Mouse (Mus musculus) adrenal gland (tissue): ENCODE results near the gene Fbl.
"Not testable (repeated sequence)": the region's sequence is repeated elsewhere in the genome, so short reads cannot be mapped to it uniquely, and the experiment has no call there.

ENCODE experiments used
- intact Hi-C: fragments of 180-260 bp; cut with DNase I; formaldehyde crosslinking; loops from one replicate; pipeline ENCODE4 v1.15.1; 2025

The Fbl gene

DNA sequence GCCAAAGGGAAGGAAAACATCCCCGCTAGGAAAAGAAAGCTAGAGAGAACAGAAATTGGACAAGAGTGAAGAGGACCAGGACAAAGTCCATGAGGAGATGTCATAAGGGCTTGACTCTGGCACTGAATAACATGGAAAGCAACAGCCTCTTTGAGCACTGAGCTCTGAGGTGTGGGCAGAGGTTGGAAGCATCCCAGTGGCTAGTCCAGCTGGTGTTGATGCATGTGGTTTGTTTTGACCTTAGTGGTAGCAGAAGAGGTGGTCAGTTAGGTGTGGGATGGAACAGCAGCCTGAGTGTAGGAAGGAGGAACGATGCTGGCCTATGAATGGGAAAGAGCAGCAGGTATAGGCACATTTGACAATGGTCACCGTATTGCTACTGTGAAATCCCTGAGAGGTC, 22.0 kb downstream of the Fbl start:
- intact Hi-C loops = no loop called here

DNA sequence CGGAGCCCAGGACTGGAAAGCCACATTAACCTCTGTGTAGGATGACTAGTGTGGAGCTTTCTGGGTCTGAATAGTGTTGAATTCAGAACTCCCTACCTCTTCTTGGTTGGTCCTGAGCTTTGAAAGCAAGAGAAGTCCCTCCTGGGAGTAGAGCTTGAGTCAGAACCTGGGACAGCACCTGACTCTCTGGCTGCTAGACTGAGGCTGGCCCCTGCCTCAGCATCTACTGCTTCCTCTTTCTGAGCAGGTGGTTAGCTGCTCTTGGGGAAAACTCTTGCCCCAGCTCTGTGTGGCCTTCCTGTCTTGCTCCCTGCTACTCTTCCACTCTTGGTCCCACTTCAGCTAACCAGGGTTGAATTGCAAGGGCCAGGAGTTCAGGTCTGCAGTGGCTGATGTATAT, 22.4 kb downstream of the Fbl start:
- intact Hi-C loops = no loop called here

DNA sequence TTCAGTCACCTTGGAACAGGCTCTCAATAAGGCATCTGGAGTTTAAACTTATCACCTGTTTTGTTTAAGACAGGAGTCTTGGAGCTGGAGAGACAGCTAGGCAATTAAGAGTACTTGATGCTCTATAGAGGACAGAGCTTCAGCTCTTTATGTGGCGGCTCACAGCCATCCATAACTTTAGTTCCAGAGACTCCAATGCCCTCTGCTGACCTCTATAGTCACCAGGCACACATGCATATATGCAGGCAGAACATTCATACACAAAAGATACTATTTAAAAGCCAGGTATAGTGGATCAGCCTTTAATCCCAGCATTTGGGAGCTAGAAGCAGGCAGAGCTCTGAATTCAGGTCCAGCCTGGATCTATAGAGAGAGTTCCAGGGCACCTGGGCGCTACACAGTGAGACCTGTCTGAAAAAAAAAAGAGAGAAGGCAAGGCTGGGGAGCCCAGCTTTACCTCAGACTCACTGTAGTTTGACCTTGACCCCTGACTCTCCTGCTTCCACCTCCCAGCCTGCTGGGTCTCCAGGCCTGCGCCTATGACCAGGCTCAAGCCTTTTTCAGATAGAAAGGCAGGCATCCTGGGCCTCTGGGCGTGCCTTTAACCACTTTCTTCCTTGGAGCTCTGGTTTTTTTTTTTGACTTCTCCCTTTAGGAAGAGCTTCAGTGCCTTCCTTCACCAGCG, 26.0 kb downstream of the Fbl start:
- intact Hi-C loops = no loop called here

DNA sequence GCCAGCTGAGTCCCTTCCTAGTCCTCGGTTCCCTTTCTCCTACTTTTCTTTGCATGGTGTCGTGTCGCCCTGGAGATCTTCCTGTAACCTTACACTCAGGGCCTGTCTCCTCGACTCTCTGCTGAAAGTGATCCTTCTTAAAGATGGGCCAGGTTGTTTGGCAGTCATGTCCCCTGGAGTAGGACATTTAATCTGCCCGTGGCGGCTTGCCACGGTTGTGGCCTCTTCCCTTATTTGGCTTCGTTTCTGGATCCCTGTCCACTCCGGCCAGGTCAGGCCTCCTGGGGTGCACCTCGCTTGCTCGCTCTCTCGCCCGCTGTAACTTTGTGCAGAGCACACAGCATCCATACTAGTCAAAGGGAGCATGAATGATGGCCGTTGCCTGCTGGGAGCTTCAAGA, 27.0 kb downstream of the Fbl start:
- intact Hi-C loops = no loop called here

DNA sequence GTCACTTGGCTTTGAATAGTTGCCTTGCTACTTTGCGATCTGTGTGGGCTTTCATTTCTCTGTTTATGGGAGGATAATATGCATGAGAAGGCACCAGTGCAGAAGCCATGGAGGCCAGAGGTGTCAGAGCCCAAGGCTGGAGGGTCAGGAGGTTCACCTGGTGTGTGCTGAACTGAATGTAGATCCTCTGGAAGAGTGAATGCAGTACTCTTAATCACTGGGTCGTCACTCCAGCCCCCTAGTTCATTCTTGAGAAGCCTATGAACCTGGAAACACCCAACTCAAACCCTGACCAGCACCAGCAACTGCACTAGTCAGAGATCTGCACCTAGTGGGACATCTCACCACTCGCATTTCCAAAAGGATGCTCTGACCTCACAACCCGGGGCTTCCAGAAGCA, 29.5 kb downstream of the Fbl start:
- intact Hi-C loops = no loop called here

DNA sequence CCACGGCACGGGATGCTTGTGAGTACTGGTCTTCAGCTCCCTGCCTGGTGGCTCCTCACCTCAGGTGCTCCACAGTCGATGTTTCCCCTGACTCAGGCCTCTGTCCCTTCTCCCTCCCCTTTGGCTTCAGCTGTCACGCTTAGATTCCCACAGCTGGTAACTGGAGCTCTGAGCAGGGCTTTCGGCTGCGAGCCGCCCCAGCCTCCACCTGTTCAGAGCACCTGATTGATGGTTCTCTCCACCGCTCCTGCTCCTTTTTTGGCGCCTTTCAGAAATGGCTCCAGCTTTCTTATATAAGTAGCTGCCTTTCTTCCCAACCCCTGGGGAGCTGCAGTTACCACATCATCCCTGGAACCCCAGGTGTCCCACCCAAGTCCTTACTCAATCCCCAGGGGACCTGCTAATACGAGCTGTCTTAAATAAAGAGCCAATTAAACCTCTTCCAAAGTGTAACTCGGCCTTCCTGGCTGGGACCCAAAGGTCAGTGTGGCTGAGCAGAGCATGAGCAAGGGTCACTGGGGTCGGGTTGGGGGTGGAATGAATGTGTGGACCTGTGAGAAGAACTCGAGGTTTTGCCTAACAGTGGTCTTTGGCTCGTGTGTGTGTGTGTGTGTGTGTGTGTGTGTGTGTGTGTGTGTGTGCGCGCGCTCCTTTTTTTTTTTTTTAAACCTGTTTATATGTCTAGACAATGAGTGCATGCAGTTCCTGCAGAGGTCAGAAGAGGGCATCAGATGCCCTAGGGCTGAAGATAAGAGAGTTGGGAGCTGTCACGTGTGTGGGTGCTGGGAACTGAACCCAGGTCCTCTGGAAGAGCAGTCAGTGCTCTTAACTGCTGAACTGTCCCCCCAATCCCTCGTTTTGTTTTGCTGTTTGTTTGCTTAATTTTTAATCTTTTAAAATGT, 33.9 kb downstream of the Fbl start:
- intact Hi-C loops = no loop called here

DNA sequence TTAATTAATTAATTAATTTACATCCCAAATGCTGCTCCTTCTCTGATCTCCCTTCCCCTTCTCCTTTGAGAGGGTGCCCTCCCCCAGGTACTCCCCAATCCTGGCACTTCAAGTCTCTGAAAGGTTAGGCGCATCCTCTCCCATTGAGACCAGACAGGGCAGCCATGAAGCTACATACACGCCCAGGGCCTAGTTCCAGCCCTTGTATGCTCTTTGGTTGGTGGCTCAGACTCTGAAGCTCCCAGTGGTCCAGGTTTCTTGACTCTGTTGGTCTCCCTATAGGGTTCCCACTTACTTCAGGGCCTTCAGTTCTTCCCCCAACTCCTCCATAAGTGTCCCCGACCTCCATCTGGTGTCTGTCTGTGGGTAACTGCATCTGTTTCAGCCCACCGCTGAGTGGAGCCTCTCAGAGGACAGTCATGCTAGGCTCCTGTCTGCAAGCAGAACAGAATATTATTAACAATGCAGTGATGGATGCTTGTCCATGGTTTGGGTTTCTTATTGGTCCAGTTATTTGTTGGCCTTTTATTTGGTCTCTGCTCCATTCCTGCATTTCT, 36.6 kb downstream of the Fbl start:
- intact Hi-C loops = loop anchor here (5.0 kb wide), 1 partner anchor 154 kb away; the partner anchor contains the start of gene Psmc4

DNA sequence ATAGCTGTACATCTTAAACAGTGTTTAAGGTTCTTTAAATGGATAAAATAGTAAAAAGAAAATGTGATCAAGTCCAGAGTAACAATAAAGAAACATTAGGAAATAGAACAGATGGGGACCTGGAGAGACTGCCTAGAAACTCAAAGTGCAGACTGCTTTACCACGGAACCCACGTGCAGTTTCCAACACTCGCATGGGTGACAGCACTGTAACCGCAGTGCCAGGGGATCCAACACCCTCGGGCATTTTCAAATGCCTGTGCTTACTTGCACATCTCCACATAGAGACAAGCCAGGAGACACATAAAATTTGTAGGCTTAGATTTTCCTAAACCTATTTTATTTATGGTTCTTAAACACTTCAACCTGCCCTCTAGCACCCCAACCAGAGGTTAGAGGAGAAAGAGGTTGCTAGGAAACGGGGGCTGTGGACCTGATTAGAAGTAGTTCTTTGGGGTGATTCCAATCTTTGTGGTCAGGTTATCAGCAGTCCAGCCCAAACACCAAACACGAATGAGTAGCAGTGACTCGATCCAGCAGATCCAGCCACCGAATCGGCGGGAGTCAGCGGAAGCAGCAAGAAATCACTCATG, 39.0 kb downstream of the Fbl start:
- intact Hi-C loops = loop anchor here (5.0 kb wide), 1 partner anchor 156 kb away; the partner anchor contains the start of gene Psmc4

DNA sequence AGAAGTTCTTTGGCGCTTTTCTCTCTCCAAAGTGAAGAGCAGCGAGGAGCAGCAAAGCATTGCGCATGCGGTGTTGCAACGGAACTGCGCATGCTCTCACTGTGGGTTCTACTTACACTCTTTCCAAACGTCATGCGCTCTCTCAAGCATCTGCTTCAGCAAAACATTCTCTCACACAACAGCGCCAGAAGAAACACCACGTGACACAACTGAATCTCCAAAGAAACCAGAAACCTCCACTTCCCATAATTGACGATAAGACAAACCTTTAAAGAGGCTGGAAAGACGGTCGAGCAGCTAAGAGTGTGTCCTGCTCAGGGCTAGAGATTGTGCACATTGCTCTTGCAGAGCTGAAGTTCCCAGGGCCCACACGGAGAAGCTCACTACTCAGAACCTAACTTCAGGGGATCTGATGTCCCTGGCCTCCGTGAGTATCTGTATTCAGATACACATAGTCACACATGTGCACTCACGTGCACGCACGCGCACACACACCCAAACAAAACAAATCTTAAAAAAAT, 39.5 kb downstream of the Fbl start:
- intact Hi-C loops = loop anchor here (5.0 kb wide), 1 partner anchor 157 kb away; the partner anchor contains the start of gene Psmc4

DNA sequence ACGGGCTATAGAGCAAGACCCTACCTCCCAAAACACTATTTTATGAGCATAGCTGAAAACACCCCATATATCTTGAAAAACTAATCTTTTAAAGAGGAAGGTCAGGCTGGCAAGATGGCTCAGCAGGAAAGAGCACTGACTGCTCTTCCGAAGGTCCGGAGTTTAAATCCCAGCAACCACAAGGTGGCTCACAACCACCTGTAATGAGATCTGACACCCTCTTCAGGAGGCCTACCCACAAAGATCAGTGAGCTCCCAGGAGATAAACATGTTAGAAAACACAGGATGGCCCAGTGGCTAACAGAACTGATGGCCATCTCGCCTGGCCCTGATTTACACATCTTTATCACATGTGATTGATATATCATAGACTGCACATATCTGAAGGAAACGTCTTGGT, 41.2 kb downstream of the Fbl start:
- intact Hi-C loops = loop anchor here (5.0 kb wide), 2 partner anchors 63 to 92 kb away; partner anchors contain the start of gene Dll3

DNA sequence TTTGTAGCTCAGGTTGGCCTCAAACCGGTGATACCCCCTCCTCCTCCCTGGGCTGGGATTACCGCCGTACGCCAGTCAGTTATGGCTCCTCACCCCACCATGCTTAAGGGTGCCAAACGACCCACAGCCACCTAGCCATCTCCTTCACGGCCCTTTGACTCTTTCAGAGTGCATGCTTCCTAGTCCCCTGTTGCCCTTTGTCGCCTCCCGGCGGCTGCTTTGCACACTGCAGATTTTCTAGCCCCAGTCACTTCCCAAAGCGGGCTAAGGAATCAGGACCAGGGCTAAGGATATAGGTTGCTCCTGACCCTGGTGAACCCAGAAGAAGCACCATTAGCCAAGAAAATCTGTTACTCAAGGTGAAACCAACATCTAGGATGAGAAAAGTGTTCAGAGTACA, 44.6 kb downstream of the Fbl start:
- intact Hi-C loops = loop anchor here (5.0 kb wide), 2 partner anchors 67 to 88 kb away; partner anchors contain the start of gene Dll3

DNA sequence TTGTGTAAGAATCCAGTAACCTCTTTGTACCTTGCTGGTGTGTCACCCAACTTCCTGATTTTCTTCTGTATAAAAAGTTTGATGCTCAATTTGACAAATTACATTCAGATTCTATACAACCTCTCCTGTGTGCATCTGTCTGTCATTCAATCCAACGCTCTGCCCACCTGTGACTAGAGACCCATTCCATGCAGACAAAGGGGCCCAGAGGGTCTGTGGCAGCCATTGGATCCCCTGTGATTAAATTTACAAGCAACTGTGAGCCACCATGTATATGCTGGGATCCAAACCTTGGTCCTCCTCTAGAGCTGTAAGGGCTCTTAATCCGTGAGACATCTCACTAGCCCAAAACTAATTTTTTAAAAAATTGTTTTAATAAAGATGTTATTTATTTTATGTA, 46.4 kb downstream of the Fbl start:
- intact Hi-C loops = not testable (repeated sequence)

DNA sequence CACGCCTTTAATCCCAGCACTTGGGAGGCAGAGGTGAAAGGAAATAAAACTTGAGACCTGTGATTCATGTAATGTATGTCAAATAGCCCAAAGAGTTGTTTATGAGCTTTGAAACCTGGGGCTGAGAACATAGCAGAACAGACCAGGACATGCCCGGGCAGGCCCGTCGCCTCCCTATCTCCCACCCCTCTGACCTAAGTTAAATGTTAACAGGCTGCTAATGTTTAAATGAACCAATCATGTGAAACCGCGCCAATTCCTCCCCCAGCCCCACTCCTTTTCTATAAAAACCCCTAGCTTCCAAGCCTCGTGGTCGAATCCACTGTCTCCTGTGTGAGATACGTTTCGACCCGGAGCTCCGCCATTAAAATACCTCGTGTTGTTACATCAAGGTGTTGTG, 48.3 kb downstream of the Fbl start:
- intact Hi-C loops = not testable (repeated sequence)

DNA sequence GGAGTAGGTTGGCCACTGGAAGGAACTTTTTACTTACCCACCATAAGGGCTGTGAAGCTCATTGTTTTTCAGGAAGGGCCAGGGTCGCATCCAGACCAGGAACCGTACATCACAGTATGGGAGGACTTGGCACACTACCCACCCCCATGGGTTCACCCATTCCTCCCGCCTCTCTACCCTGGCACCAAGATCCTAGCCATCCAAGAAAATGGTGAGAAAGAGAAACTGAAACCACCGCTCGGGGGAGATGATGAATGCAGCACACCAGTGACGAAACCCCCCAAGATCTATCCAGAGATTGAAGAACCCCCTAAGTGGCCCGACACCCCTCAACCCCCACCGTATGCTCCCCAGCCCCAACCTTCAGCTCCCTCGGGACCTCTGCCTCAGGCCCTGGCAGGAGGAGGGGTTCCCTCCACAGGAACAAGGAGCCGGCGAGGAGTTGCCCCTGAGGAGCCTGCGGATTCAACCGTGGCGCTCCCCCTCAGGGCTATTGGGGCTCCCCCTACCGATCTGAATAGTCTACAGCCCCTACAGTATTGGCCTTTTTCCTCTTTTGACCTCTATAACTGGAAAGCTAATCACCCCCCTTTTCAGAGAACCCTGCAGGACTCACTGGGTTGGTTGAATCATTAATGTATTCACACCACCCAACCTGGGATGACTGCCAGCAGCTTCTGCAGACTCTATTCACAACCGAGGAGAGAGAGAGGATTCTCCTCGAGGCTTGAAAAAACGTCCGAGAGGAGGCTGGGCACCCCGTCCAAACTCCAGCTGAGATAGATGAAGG, 49.6 kb downstream of the Fbl start:
- intact Hi-C loops = not testable (repeated sequence)

DNA sequence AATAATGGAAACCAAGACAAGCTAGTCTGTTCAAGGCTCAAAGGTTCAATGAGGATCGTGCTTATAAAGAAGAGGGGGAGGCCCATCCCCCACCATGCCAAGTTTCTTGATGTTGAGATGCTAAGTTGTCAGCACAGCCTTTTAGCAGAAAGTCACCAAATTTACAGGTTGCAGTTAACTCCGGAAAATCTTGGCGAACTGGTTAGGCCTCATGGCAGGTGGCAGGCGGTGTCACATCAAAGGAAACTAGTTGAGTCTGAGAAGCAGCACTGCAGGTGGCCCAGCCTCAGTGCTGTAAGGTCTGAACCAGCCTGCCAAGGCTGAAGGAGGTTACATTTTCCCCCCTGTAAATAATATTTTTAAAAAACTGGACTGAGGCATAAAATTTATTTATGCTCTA, 57.3 kb downstream of the Fbl start:
- intact Hi-C loops = not testable (repeated sequence)

DNA sequence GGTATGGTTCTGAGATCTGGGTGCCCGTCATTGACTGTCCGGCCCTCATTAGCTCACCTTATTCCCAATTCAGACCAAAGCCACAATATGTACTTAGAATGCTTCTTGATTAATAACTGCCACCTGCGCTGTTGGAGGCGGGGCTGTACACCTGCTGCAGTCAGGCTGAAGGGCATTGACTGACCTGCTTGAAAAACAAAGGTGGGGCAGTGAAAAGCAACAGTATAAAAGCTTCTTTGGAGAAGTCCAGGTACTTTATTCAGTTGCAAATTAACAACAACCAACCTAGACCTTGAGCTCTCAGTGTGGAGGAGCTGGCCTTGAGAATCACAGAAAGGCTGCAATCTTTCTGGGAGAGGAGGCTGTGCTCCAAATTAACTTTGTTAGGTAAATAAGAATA, 57.9 kb downstream of the Fbl start:
- intact Hi-C loops = not testable (repeated sequence)
